Mouse (Mus musculus) hindbrain, embryonic 12.5 days (tissue): ENCODE results near the gene Igf2bp3. TPM values are rescaled to one million over a fixed set of nuclear protein-coding genes. Genes with fewer than 3 reads are reported as not detected.

Experiments used
- ATAC-seq: fragments of 200-750 bp; cut with Nextera tagmentation; 2 replicates; pipeline ENCODE4 v1.8.0; 2017; ENCODE audit warnings: moderate TSS enrichment; ENCODE audit not compliant: low FRiP score
- H3K27ac ChIP-seq: fragments of 300-500 bp; sonication (generic); 2 replicates; pipeline ENCODE4 v1.5.1; 2016; ENCODE audit warnings: mild to moderate bottlenecking
- H3K27me3 ChIP-seq: fragments of 300-500 bp; sonication (generic); 2 replicates; pipeline ENCODE4 v1.6.1; 2016; ENCODE audit warnings: mild to moderate bottlenecking
- H3K36me3 ChIP-seq: fragments of 300-500 bp; sonication (generic); 2 replicates; pipeline ENCODE4 v1.6.1; 2016; ENCODE audit warnings: mild to moderate bottlenecking
- H3K4me1 ChIP-seq: fragments of 300-500 bp; sonication (generic); 2 replicates; pipeline ENCODE4 v1.6.1; 2016
- H3K4me2 ChIP-seq: fragments of 300-500 bp; sonication (generic); replicated peaks from 2 replicates; pipeline ENCODE4 v1.6.1; 2016; ENCODE audit warnings: mild to moderate bottlenecking
- H3K4me3 ChIP-seq: fragments of 300-500 bp; sonication (generic); 2 replicates; pipeline ENCODE4 v1.5.1; 2016; ENCODE audit warnings: mild to moderate bottlenecking
- H3K9ac ChIP-seq: fragments of 300-500 bp; sonication (generic); 2 replicates; pipeline ENCODE4 v1.6.1; 2016; ENCODE audit warnings: mild to moderate bottlenecking, moderate library complexity
- H3K9me3 ChIP-seq: fragments of 300-500 bp; sonication (generic); replicated peaks from 2 replicates; pipeline ENCODE4 v1.6.1; 2016; ENCODE audit warnings: mild to moderate bottlenecking
- WGBS: fragments of 180-500 bp; shearing (Covaris S2); methylation state at CpG from one replicate; pipeline ENCODE4 v1.1.7; 2016; 5-methylcytosine and 5-hydroxymethylcytosine counted together
- polyA plus RNA-seq: library from polyadenylated mRNA; unstranded; fragments of >200 nt; fragmentation: Nextera tagmentation; extraction: Ambion mirVana; gene quantifications from 2 replicates; pipeline ENCODE4 v1.2.1, GENCODE M21; 2016

Igf2bp3 gene
- polyA plus RNA-seq, 1 experiment from 2014 or later: 95.3 TPM

GRCm38 (mm10) chr6:49073304-49074116 lies 141.2 kb downstream of the Igf2bp3 start, which contains the start of gene Malsu1:
Malsu1 (plus strand) TSS chr6:49073795.
- Histone ChIP-seq H3K4me2 (peak within 1 kb of the TSS; percentile 88), H3K4me1 (peaks cover 16% of the 10 kb centered on the region), H3K9ac (peak within 1 kb of the TSS; percentile 89), H3K4me3 (peak within 1 kb of the TSS; percentile 92), H3K27ac (peak within 1 kb of the TSS; percentile 81), H3K27me3 (no peaks in the 10 kb centered on the region), H3K36me3 (no peaks in the 10 kb centered on the region), H3K9me3 (no peaks in the 10 kb centered on the region)
- WGBS: under 1% methylated on average over 49 of the region's 49 CpGs
- ATAC-seq: peak; percentile 98

DNA sequence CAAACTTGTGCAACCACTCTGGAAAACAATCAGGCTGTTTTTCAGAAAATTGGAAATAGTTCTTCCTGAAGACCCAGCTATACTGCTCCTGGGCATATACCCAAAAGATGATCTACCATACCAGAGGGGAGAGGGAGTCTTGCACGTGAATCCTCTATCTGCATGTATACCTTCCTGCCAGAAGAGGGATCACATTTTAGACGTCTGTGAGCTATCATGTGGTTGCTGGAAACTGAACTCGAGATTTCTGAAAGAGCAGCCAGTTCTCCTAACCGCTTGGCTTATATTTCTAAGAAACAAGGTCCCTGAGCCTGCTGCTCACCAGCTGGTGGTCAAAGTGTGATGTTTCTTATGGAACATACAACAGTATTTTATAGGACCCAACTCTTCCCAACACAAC lies 146.4 kb downstream of the Igf2bp3 start:
- Histone ChIP-seq H3K36me3 (no peaks in the 10 kb centered on the region), H3K4me2 (no peak overlapping the region), H3K4me3 (no peak overlapping the region), H3K9ac (no peak overlapping the region), H3K9me3 (no peaks in the 10 kb centered on the region), H3K27ac (no peak overlapping the region), H3K4me1 (0 out of 2 replicates have a peak, but pooled peaks cover 3% of the 10 kb centered on the region), H3K27me3 (no peaks in the 10 kb centered on the region)
- no peak for ATAC-seq
- WGBS: 51% methylated on average over 4 of the region's 4 CpGs

DNA sequence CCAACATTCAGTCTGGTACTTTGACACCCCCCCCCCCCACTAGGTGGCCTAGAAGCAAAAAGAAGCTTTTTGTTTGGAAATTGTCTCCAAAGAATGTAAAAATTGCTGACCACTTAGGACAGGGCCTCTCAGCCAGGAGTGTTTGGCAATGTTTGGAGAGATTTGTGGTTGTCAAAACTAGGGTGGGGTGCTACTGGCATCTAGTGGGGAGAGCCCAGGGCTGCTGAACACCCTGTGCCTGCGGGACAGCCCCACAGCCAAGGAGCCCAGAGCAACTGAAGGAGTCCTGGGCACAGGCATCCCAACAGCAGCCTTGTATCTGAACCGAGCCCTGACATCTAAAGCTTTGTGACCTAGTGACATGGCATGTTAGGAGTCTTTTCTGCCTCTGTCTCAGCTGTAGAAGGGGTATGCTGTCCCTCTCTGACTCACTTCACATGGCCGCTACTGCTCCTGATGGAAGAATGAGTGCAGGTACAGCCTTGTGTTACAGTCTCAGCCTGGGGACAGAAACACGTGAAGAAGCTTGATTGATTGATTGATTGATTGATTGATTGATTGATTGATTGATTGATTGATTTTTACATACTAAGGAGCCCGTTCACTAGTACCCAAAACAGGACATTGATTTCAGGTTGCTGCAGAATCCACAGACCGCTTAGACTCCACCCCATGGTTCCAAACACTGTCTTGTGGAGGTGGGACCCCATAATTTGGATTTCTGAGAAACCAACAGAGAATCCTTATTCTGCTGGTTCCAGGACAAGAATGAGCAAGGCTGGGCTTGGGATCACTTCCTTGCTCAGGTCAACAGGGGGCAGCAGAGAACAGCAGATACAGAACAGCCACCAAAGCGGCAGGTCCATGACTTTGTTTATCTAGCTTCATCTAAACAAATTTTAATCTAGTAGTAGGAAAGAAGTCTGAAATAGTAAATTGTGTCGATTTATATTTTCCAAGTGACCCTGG lies 157.4 kb downstream of the Igf2bp3 start:
- Histone ChIP-seq H3K9me3 (no peaks in the 10 kb centered on the region), H3K9ac (no peak overlapping the region), H3K36me3 (no peaks in the 10 kb centered on the region), H3K4me3 (no peak overlapping the region), H3K27me3 (no peaks in the 10 kb centered on the region), H3K4me2 (no peak overlapping the region), H3K27ac (no peak overlapping the region), H3K4me1 (peaks cover 8% of the 10 kb centered on the region)
- WGBS: 36% methylated on average over 8 of the region's 8 CpGs
- ATAC-seq: peak; percentile 52

DNA sequence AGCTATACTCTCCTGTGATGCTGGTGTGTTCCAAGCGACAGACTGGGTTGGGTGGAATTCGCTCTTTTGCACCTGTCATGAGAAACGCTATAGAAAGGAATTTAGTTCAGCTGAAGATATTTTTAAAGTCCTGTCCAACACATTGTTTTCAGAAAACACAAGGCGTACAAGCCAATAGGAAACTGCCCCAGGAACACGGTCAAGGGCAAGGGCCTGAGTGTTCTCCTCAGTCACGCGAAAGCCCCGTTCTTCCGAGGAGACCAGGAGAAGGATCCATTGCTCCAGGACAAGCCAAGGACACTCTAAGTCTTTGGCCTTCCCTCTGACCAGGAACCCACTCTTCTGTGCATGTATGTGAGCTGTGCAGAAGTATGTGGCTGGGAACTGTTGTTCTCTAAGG lies 158.7 kb downstream of the Igf2bp3 start:
- Histone ChIP-seq H3K36me3 (no peaks in the 10 kb centered on the region), H3K27ac (no peak overlapping the region), H3K27me3 (no peaks in the 10 kb centered on the region), H3K9me3 (no peaks in the 10 kb centered on the region), H3K4me1 (peaks cover 8% of the 10 kb centered on the region), H3K9ac (no peak overlapping the region), H3K4me3 (no peak overlapping the region), H3K4me2 (no peak overlapping the region)
- WGBS: 55% methylated on average over 9 of the region's 9 CpGs
- ATAC-seq: no peak

DNA sequence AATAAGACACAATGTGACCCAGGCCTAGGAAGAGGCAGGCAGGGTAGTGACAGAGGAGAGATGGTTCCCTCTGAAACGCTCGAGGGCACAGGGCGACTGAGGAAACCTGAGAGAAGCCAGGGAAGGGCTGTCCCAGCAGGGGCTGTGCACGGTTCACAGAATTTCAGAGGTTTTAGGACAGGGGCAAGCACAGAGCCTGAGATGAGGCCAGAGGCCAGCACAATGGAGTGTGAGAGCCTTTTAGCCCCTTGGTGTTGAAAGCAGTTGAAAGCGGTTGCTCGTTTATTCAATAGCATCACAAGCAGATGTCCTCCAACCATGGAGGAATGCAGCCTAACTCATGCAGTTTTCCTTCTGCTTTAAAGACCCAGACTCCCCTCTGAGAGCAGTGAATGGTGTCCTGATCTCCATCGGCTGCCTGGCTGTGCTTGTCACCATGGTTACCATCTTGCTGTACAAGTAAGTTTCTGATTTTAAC lies 159.5 kb downstream of the Igf2bp3 start:
- Histone ChIP-seq H3K36me3 (no peaks in the 10 kb centered on the region), H3K27me3 (no peaks in the 10 kb centered on the region), H3K4me1 (peaks cover 8% of the 10 kb centered on the region), H3K9me3 (no peaks in the 10 kb centered on the region), H3K27ac (peak overlapping the region; percentile 58), H3K9ac (0 out of 2 replicates have a peak overlapping the region, but pooled peaks have one; percentile 5), H3K4me2 (no peak overlapping the region), H3K4me3 (no peak overlapping the region)
- WGBS: 2% methylated on average over 7 of the region's 7 CpGs
- ATAC-seq: peak; percentile 46

GRCm38 (mm10) chr6:49052191-49052590 lies 162.6 kb downstream of the Igf2bp3 start:
- no peak overlapping the region for H3K9ac ChIP-seq
- no peak overlapping the region for H3K4me2 ChIP-seq
- WGBS: 73% methylated on average over 5 of the region's 5 CpGs
- no peaks in the 10 kb centered on the region for H3K9me3 ChIP-seq
- H3K27ac ChIP-seq: no peak overlapping the region
- H3K36me3 ChIP-seq: no peaks in the 10 kb centered on the region
- H3K4me3 ChIP-seq: no peak overlapping the region
- H3K27me3 ChIP-seq: no peaks in the 10 kb centered on the region
- H3K4me1 ChIP-seq: peaks cover 11% of the 10 kb centered on the region
- ATAC-seq: no peak

DNA sequence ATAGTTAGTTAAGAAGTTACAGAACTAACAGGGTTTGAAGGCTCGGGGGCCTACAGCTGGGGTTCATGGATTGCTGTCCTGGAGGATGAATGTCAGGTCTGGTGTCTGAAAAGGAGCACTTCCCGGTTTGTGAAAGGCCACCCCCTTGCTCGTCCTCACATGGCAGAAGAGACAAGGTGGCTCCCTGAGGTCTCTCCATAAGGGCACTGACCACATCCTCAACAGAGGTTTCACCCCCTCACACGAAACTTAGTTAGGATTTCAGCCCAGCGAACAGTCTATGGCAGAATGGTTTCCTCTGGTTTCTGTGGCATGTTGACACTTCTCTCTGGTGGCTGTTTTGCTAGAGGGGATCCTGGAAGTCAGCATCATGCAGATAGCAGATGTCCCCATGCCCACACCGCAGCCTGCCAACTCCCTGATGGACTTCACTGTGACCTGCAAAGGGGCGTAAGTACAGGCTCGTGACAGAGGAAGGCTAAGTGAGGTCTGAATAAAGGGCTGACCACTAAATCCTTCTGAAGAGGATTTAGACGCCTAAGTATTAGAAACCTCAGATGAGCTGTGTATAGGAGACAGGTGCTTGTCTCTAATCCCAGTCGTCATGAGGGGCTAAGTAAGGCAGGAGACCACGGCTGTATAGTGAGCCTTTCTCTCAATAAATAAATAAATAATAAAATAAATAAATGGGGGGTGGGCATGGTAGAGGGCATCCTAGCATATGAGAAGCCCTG lies 163.9 kb downstream of the Igf2bp3 start:
- H3K4me1 ChIP-seq: peaks cover 11% of the 10 kb centered on the region
- H3K4me2 ChIP-seq: no peak overlapping the region
- H3K27ac ChIP-seq: no peak overlapping the region
- H3K36me3 ChIP-seq: no peaks in the 10 kb centered on the region
- ATAC-seq: no peak
- WGBS: 71% methylated on average over 11 of the region's 11 CpGs
- H3K4me3 ChIP-seq: no peak overlapping the region
- no peaks in the 10 kb centered on the region for H3K9me3 ChIP-seq
- H3K27me3 ChIP-seq: no peaks in the 10 kb centered on the region
- H3K9ac ChIP-seq: no peak overlapping the region

DNA sequence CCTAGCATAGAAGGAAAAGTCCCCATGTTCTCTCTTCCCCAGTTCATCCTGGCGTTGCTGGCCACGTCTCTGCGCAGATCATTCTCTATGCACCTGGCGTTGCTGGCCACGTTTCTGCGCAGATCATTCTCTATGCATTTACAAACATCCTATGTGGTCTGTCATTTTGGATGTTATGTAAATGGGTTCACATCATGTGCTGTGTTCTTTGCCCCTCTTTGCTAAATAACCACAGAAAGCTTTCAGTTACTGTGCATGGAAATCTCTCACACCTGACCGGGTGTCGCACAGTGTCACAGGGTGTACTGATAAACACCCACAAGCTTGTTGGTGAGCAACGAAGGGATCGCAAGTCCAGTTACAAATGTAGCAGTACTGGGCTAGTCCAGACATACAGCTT lies 166.4 kb downstream of the Igf2bp3 start:
- WGBS: 88% methylated on average over 10 of the region's 10 CpGs
- Histone ChIP-seq H3K4me1 (peaks cover 3% of the 10 kb centered on the region; the same call in 1 of the 2 replicates), H3K9me3 (no peaks in the 10 kb centered on the region), H3K4me3 (no peak overlapping the region), H3K36me3 (no peaks in the 10 kb centered on the region), H3K4me2 (no peak overlapping the region), H3K27ac (no peak overlapping the region), H3K27me3 (no peaks in the 10 kb centered on the region), H3K9ac (no peak overlapping the region)
- ATAC-seq: no peak

GRCm38 (mm10) chr6:49047848-49048247 lies 166.9 kb downstream of the Igf2bp3 start:
- H3K27ac ChIP-seq: no peak overlapping the region
- no peak overlapping the region for H3K4me2 ChIP-seq
- H3K36me3 ChIP-seq: no peaks in the 10 kb centered on the region
- ATAC-seq: no peak
- no peaks in the 10 kb centered on the region for H3K27me3 ChIP-seq
- 80% methylated on average over 10 of the region's 10 CpGs for WGBS
- H3K9me3 ChIP-seq: no peaks in the 10 kb centered on the region
- no peak overlapping the region for H3K4me3 ChIP-seq
- H3K4me1 ChIP-seq: peaks cover 3% of the 10 kb centered on the region; the same call in 1 of the 2 replicates
- H3K9ac ChIP-seq: no peak overlapping the region

DNA sequence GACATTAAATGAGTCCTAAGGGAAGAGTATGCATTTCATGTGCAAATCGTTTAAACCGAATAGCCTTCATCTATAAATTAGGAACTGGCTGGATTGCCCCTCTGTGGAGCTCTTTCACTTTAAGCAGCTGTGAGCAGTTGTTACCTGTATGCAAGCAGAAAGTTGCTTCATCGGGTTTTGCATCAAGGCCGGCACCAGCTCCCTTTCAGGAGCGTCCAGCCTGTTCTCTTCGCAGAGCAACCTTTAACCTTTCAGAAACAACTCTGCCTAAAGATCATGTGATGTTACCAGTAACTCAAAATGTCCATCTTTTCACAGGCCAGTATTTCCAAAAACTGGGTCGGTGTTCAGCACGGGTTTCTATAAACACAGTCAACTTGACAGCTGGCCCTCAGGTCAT lies 167.8 kb downstream of the Igf2bp3 start:
- 82% methylated on average over 8 of the region's 8 CpGs for WGBS
- H3K4me1 ChIP-seq: peaks cover 3% of the 10 kb centered on the region; the same call in 1 of the 2 replicates

GRCm38 (mm10) chr6:49046502-49046901 lies 168.3 kb downstream of the Igf2bp3 start:
- H3K27ac ChIP-seq: no peak overlapping the region
- H3K4me1 ChIP-seq: peaks cover 3% of the 10 kb centered on the region; the same call in 1 of the 2 replicates
- ATAC-seq: no peak
- no peak overlapping the region for H3K4me3 ChIP-seq
- H3K9me3 ChIP-seq: no peaks in the 10 kb centered on the region
- H3K27me3 ChIP-seq: no peaks in the 10 kb centered on the region
- no peak overlapping the region for H3K4me2 ChIP-seq
- H3K36me3 ChIP-seq: no peaks in the 10 kb centered on the region
- WGBS: 57% methylated on average over 6 of the region's 6 CpGs
- no peak overlapping the region for H3K9ac ChIP-seq

More for the DNA sequence above, 167.8 kb downstream of the Igf2bp3 start:
- H3K4me3 ChIP-seq: no peak overlapping the region
- H3K36me3 ChIP-seq: no peaks in the 10 kb centered on the region
- H3K9me3 ChIP-seq: no peaks in the 10 kb centered on the region
- no peak for ATAC-seq
- no peak overlapping the region for H3K9ac ChIP-seq
- no peak overlapping the region for H3K27ac ChIP-seq
- H3K27me3 ChIP-seq: no peaks in the 10 kb centered on the region
- H3K4me2 ChIP-seq: no peak overlapping the region
